Mouse (Mus musculus): ENCODE measurements around the gene D930007J09Rik. TPM values are rescaled to one million over a fixed set of nuclear protein-coding genes. Genes with fewer than 3 reads are reported as not detected.

Gene D930007J09Rik
- total and polyA plus RNA-seq, 2 experiments from 2014 or later: not detected

DNA sequence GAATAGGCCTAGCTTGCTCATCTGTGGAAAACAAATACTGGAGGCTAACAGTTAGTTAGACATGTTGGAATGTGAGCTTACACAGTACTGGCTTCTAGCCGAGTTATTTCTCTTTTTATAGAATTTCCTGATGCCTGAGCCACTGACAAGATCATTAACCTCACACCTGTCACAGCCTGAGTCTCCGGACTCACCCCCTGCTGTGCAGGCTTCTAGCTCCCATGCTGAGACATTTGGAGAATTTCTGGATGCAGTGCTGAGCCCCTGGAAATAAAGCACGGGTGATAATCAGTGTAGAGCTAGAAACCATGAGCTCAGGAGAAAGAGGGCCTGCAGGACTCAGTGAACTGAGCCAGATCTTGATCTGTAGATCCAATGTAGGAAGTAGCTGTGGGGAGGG is 32.7 kb downstream of the D930007J09Rik start:
- no peaks in the 10 kb centered on the region for H3K27me3 ChIP-seq (ENCODE audit: control insufficient read depth, insufficient read depth, low read length)
- H3K4me1 ChIP-seq (ENCODE audit: control insufficient read depth, insufficient read depth): peaks cover 21% of the 10 kb centered on the region
- TF ChIP-seq CTCF (IDR thresholded peaks at IDR 0.05; ENCODE audit: low read depth) (no peak), EP300 (IDR thresholded peaks at IDR 0.05; ENCODE audit: low read depth) (no peak)
- peak; percentile 55 for DNase-seq (ENCODE audit: low spot score)
- no peaks in the 10 kb centered on the region for H3K9me3 ChIP-seq (replicated peaks; ENCODE audit: control insufficient read depth, low read length)
- H3K27ac ChIP-seq (ENCODE audit: low read depth): peak overlapping the region; percentile 81
- H3K9ac ChIP-seq (replicated peaks; ENCODE audit: low read depth, low read length): no peak overlapping the region
- H3K4me2 ChIP-seq (ENCODE audit: low read depth, low read length): no peak overlapping the region
- WGBS: 4% methylated on average over 3 of the region's 3 CpGs
- ATAC-seq (ENCODE audit: insufficient read depth, low read depth): peak; percentile 80
- no peak overlapping the region for H3K4me3 ChIP-seq (ENCODE audit: low read depth, low read length)
- H3K36me3 ChIP-seq (replicated peaks; ENCODE audit: control insufficient read depth, insufficient read depth, low read length): no peaks in the 10 kb centered on the region

DNA sequence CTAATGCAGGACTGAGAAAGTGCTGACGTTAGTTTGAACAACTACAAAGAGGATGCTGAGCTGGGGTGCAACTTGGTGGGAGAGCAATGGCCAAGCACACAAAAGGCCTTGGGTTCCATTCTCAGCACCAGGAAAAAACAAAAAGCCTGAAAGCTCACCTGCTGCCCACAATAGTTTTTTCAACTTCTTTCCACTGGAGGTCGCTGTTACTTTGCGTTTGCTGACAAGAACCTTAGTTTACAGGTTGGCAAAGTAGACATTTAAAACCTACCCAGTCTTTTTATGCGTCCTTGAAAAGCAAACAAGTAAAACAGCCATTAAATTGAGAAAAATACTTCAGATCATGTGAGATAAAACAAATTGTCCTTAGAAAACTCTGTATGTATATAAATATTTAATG is 34.5 kb downstream of the D930007J09Rik start:
- Histone ChIP-seq H3K9ac (replicated peaks; ENCODE audit: low read depth, low read length) (no peak overlapping the region), H3K27ac (ENCODE audit: low read depth) (no peak overlapping the region), H3K36me3 (replicated peaks; ENCODE audit: control insufficient read depth, insufficient read depth, low read length) (no peaks in the 10 kb centered on the region), H3K4me3 (ENCODE audit: low read depth, low read length) (no peak overlapping the region), H3K9me3 (replicated peaks; ENCODE audit: control insufficient read depth, low read length) (no peaks in the 10 kb centered on the region), H3K4me2 (ENCODE audit: low read depth, low read length) (no peak overlapping the region), H3K27me3 (ENCODE audit: control insufficient read depth, insufficient read depth, low read length) (no peaks in the 10 kb centered on the region), H3K4me1 (ENCODE audit: control insufficient read depth, insufficient read depth) (peaks cover 30% of the 10 kb centered on the region)
- DNase-seq (ENCODE audit: low spot score): peak; percentile 80
- WGBS: 9% methylated on average over 4 of the region's 4 CpGs
- TF ChIP-seq EP300 (IDR thresholded peaks at IDR 0.05; ENCODE audit: low read depth) (no peak), CTCF (IDR thresholded peaks at IDR 0.05; ENCODE audit: low read depth) (peak; percentile 75)
- ATAC-seq (ENCODE audit: insufficient read depth, low read depth): no peak

DNA sequence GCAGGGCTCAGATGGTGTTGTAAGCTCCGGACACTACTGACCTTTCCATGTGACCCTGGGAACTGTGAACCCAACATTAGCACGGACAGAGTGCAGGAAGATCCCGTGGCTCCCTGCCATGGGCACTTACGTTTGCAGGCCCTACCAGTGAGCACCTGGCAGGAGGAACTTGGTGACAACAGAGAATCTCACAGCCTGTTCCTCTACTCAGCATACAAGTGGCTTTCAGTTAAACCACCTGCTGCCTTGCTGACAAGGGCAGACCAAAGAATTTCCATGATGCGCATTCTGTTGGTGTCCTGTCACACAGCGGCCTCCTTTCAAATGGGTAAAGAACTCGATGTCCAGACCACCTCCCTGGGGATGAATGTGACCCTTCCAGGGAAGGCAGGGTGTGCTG is 38.2 kb downstream of the D930007J09Rik start:
- no peak overlapping the region; the same call in 1 of the 2 replicates for H3K4me2 ChIP-seq (ENCODE audit: low read depth, low read length)
- DNase-seq (ENCODE audit: low spot score) (peak; percentile 75), ATAC-seq (ENCODE audit: insufficient read depth, low read depth) (peak; percentile 83)
- H3K27ac ChIP-seq (ENCODE audit: low read depth): peak overlapping the region; percentile 44
- no peaks in the 10 kb centered on the region for H3K9me3 ChIP-seq (replicated peaks; ENCODE audit: control insufficient read depth, low read length)
- WGBS: 11% methylated on average over 7 of the region's 7 CpGs
- TF ChIP-seq CTCF (IDR thresholded peaks at IDR 0.05; ENCODE audit: low read depth): no peak
- TF ChIP-seq EP300 (IDR thresholded peaks at IDR 0.05; ENCODE audit: low read depth): no peak
- H3K27me3 ChIP-seq (ENCODE audit: control insufficient read depth, insufficient read depth, low read length): no peaks in the 10 kb centered on the region
- H3K36me3 ChIP-seq (replicated peaks; ENCODE audit: control insufficient read depth, insufficient read depth, low read length): no peaks in the 10 kb centered on the region
- no peak overlapping the region for H3K9ac ChIP-seq (replicated peaks; ENCODE audit: low read depth, low read length)
- no peak overlapping the region for H3K4me3 ChIP-seq (ENCODE audit: low read depth, low read length)
- H3K4me1 ChIP-seq (ENCODE audit: control insufficient read depth, insufficient read depth): peaks cover 31% of the 10 kb centered on the region

DNA sequence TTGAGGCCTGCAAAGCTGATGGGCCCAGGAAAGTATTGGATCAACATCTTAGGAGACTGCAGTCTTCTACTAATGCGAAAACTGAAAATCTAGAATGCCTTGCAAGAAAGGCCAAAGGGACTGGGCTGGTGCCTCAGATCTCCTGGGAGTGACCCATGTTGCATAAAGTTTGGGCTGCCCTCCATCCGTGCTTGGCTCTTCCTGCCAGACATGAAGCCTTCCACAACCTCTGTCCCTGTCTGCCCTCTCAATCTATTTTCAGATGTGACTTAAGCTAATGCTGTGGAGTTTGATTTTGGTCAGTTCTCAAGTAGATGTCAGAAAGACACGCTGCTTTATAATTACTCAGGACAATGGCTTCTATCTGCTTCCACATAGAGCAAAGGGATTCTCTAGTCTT is 39.5 kb downstream of the D930007J09Rik start:
- WGBS: 44% methylated on average over 3 of the region's 3 CpGs
- H3K9me3 ChIP-seq (replicated peaks; ENCODE audit: control insufficient read depth, low read length): no peaks in the 10 kb centered on the region
- peak; percentile 54 for ATAC-seq (ENCODE audit: insufficient read depth, low read depth)
- H3K27me3 ChIP-seq (ENCODE audit: control insufficient read depth, insufficient read depth, low read length): no peaks in the 10 kb centered on the region
- H3K4me3 ChIP-seq (ENCODE audit: low read depth, low read length): no peak overlapping the region
- TF ChIP-seq EP300 (IDR thresholded peaks at IDR 0.05; ENCODE audit: low read depth) (no peak), CTCF (IDR thresholded peaks at IDR 0.05; ENCODE audit: low read depth) (no peak)
- peak; percentile 37 for DNase-seq (ENCODE audit: low spot score)
- no peaks in the 10 kb centered on the region for H3K36me3 ChIP-seq (replicated peaks; ENCODE audit: control insufficient read depth, insufficient read depth, low read length)
- 0 out of 2 replicates have a peak overlapping the region, but pooled peaks have one; percentile 19 for H3K27ac ChIP-seq (ENCODE audit: low read depth)
- peaks cover 31% of the 10 kb centered on the region for H3K4me1 ChIP-seq (ENCODE audit: control insufficient read depth, insufficient read depth)
- H3K4me2 ChIP-seq (ENCODE audit: low read depth, low read length): no peak overlapping the region
- no peak overlapping the region for H3K9ac ChIP-seq (replicated peaks; ENCODE audit: low read depth, low read length)

DNA sequence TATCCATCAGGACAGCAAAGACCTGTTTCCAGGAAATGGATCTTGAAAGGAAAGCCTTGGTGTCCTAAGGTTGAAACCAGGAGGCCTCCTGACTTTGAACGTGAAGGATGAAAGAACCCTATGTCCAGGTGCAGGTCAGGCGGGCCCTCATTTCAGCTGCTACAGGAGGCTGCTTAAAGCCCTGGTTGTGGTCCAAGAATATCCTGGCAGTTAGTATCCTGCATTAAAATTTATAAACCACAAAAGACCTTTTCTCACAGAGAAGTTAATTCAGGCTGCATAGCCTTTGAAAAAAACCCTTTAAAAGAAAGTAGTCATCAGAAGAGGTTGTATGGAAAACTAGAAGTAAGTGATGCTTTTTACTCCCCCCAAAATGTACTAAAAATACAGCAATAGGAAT is 41.9 kb downstream of the D930007J09Rik start:
- H3K27ac ChIP-seq (ENCODE audit: low read depth): no peak overlapping the region
- no peak overlapping the region for H3K9ac ChIP-seq (replicated peaks; ENCODE audit: low read depth, low read length)
- H3K36me3 ChIP-seq (replicated peaks; ENCODE audit: control insufficient read depth, insufficient read depth, low read length): no peaks in the 10 kb centered on the region
- TF ChIP-seq CTCF (IDR thresholded peaks at IDR 0.05; ENCODE audit: low read depth) (no peak), EP300 (IDR thresholded peaks at IDR 0.05; ENCODE audit: low read depth) (no peak)
- H3K27me3 ChIP-seq (ENCODE audit: control insufficient read depth, insufficient read depth, low read length): no peaks in the 10 kb centered on the region
- H3K4me1 ChIP-seq (ENCODE audit: control insufficient read depth, insufficient read depth): peaks cover 31% of the 10 kb centered on the region
- DNase-seq (ENCODE audit: low spot score) (no peak), ATAC-seq (ENCODE audit: insufficient read depth, low read depth) (no peak)
- H3K4me2 ChIP-seq (ENCODE audit: low read depth, low read length): no peak overlapping the region
- WGBS: 71% methylated on average over 2 of the region's 2 CpGs
- no peak overlapping the region for H3K4me3 ChIP-seq (ENCODE audit: low read depth, low read length)
- H3K9me3 ChIP-seq (replicated peaks; ENCODE audit: control insufficient read depth, low read length): no peaks in the 10 kb centered on the region

DNA sequence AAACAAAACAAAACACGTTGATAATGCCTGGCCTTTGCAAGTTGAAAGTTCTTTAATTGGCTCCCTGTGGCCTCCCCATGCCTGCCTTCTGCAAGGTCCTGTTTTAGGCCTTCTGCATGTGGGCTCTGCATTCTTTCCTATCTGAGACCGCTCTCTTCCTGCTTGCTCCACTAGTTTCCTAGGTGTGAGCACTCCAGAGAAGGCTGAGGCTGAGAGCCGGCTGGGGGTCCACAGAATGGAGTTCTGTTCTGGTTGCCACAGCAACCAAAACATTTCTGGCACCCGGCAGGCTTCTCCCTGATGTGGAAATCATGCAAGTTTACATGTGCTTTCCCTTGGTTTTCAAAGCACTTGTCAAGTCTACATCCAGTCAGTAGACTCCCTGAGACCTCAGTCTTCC is 43.6 kb downstream of the D930007J09Rik start:
- ATAC-seq (ENCODE audit: insufficient read depth, low read depth) (no peak), DNase-seq (ENCODE audit: low spot score) (no peak)
- H3K27me3 ChIP-seq (ENCODE audit: control insufficient read depth, insufficient read depth, low read length): no peaks in the 10 kb centered on the region
- no peak for TF ChIP-seq EP300 (IDR thresholded peaks at IDR 0.05; ENCODE audit: low read depth)
- TF ChIP-seq CTCF (IDR thresholded peaks at IDR 0.05; ENCODE audit: low read depth): no peak
- no peaks in the 10 kb centered on the region for H3K9me3 ChIP-seq (replicated peaks; ENCODE audit: control insufficient read depth, low read length)
- peaks cover 23% of the 10 kb centered on the region for H3K4me1 ChIP-seq (ENCODE audit: control insufficient read depth, insufficient read depth)
- H3K9ac ChIP-seq (replicated peaks; ENCODE audit: low read depth, low read length): no peak overlapping the region
- no peak overlapping the region for H3K4me3 ChIP-seq (ENCODE audit: low read depth, low read length)
- H3K4me2 ChIP-seq (ENCODE audit: low read depth, low read length): no peak overlapping the region
- no peaks in the 10 kb centered on the region for H3K36me3 ChIP-seq (replicated peaks; ENCODE audit: control insufficient read depth, insufficient read depth, low read length)
- 21% methylated on average over 4 of the region's 4 CpGs for WGBS
- H3K27ac ChIP-seq (ENCODE audit: low read depth): no peak overlapping the region

Other genes with a start within 250 kb of the D930007J09Rik start
- 1.6 and 5.6 TPM in 2 replicates for gene Mylk4, start 18.9 kb downstream of the D930007J09Rik start, total RNA-seq (2014; rRNA removed; ENCODE audit: low replicate concordance)
- gene Mylk4, start 18.9 kb downstream of the D930007J09Rik start, polyA plus RNA-seq (2015; fragmentation: Nextera tagmentation; extraction: Ambion mirVana): 2.4 and 2.8 TPM in 2 replicates
- 33.1 and 66.7 TPM in 2 replicates for gene Wrnip1, start 811 bp downstream of the D930007J09Rik start, total RNA-seq (2014; rRNA removed; ENCODE audit: low replicate concordance)
- 11.2 and 12.1 TPM in 2 replicates for gene Wrnip1, start 811 bp downstream of the D930007J09Rik start, polyA plus RNA-seq (2015; fragmentation: Nextera tagmentation; extraction: Ambion mirVana)
- 1.8 and 19.6 TPM in 2 replicates for gene Serpinb1a, start 48.3 kb upstream of the D930007J09Rik start, total RNA-seq (2014; rRNA removed; ENCODE audit: low replicate concordance)
- 13.8 and 16.1 TPM in 2 replicates for gene Serpinb1a, start 48.3 kb upstream of the D930007J09Rik start, polyA plus RNA-seq (2015; fragmentation: Nextera tagmentation; extraction: Ambion mirVana)
- not detected in 2 replicates for gene Serpinb1c, start 95.4 kb upstream of the D930007J09Rik start, total RNA-seq (2014; rRNA removed; ENCODE audit: low replicate concordance)
- gene Serpinb1c, start 95.4 kb upstream of the D930007J09Rik start, polyA plus RNA-seq (2015; fragmentation: Nextera tagmentation; extraction: Ambion mirVana): 0.16 and 0.25 TPM in 2 replicates
- 46.1 and 66.6 TPM in 2 replicates for gene Serpinb6b, start 162.4 kb upstream of the D930007J09Rik start, total RNA-seq (2014; rRNA removed; ENCODE audit: low replicate concordance)
- gene Serpinb6b, start 162.4 kb upstream of the D930007J09Rik start, polyA plus RNA-seq (2015; fragmentation: Nextera tagmentation; extraction: Ambion mirVana): 23.4 and 30.8 TPM in 2 replicates
- 3.9 and 5.5 TPM in 2 replicates for gene Serpinb9, start 200.4 kb upstream of the D930007J09Rik start, total RNA-seq (2014; rRNA removed; ENCODE audit: low replicate concordance)
- gene Serpinb9, start 200.4 kb upstream of the D930007J09Rik start, polyA plus RNA-seq (2015; fragmentation: Nextera tagmentation; extraction: Ambion mirVana): 6.3 and 7.9 TPM in 2 replicates
- gene Serpinb9b, start 224.6 kb upstream of the D930007J09Rik start, total RNA-seq (2014; rRNA removed; ENCODE audit: low replicate concordance): 0.23 and 0.81 TPM in 2 replicates
- 0.33 and 0.36 TPM in 2 replicates for gene Serpinb9b, start 224.6 kb upstream of the D930007J09Rik start, polyA plus RNA-seq (2015; fragmentation: Nextera tagmentation; extraction: Ambion mirVana)

Data from heart, postnatal 0 days (tissue).